Mouse (Mus musculus) kidney, adult 2 months (tissue): ENCODE data around the gene Nsun2. TPM values are rescaled to one million over a fixed set of nuclear protein-coding genes. Genes with fewer than 3 reads are reported as not detected.
A peak's percentile ranks its signal among the peaks of the same experiment; 100 is the strongest.

Experiments
- DNase-seq: peaks from one replicate; pipeline ENCODE4 v3.0.0; 2021
- H3K27ac ChIP-seq: fragments of 200-500 bp; 2 replicates; pipeline ENCODE4 v1.5.1; 2012; ENCODE audit warnings: low read depth, low read length, control low read depth, inconsistent platforms; ENCODE audit not compliant: insufficient read depth
- H3K27me3 ChIP-seq: fragments of 200-500 bp; replicated peaks from 2 replicates; pipeline ENCODE4 v1.6.1; 2012; ENCODE audit warnings: mild to moderate bottlenecking, moderate library complexity, low read length, inconsistent platforms; ENCODE audit not compliant: control insufficient read depth, insufficient read depth
- H3K36me3 ChIP-seq: fragments of 200-500 bp; 2 replicates; pipeline ENCODE4 v1.6.1; 2012; ENCODE audit warnings: mild to moderate bottlenecking, moderate library complexity, low read length, inconsistent platforms; ENCODE audit not compliant: control insufficient read depth, insufficient read depth
- H3K4me1 ChIP-seq: fragments of 200-500 bp; 2 replicates; pipeline ENCODE4 v1.6.1; 2011; ENCODE audit warnings: low read length; ENCODE audit not compliant: control insufficient read depth, insufficient read depth
- H3K4me3 ChIP-seq: fragments of 200-500 bp; 2 replicates; pipeline ENCODE4 v1.5.1; 2011; ENCODE audit warnings: mild to moderate bottlenecking, low read depth, low read length, control low read depth; ENCODE audit not compliant: insufficient read depth
- CTCF ChIP-seq: fragments of 200-500 bp; conservative IDR thresholded peaks from 2 replicates; pipeline ENCODE4 v1.5.1; 2011; ENCODE audit warnings: low read depth, mild to moderate bottlenecking, control low read depth, low read length, moderate library complexity, mixed read lengths; ENCODE audit not compliant: insufficient read depth, insufficient read length
- POLR2A ChIP-seq: fragments of 200-500 bp; IDR thresholded peaks from one replicate; pipeline ENCODE4 v1.6.1; 2011; ENCODE audit warnings: low read depth, low read length, control low read depth
- WGBS: fragments of 180-500 bp; shearing (Covaris S2); methylation state at CpG from one replicate; pipeline ENCODE4 v1.1.7; 2018; 5-methylcytosine and 5-hydroxymethylcytosine counted together
- polyA plus RNA-seq: library from polyadenylated mRNA; depleted of rRNA; stranded (reverse); fragments of >200 nt; gene quantifications from 2 replicates; pipeline ENCODE4 v1.2.3, GENCODE M21; 2012

Gene Nsun2
- polyA plus RNA-seq, 1 experiment: 47.9 TPM

DNA sequence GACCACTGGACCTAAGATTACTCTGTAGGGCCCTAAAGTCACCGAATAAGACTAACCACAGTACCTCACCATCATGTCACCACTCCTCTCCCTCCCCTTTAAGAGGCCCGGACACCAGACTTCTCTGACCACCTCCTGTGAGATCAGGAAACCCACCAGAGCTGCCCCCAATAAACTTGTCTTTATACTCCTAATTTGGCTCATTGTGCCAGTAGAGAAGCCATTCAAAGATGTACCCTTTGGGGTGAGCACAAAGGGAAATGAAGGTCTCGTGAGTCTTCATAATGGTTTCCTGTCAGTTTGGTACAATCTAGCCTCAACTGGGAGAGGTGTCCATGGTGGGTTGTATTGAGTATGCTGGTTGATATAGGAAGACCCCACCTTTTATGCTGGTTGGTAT lies 107.5 kb downstream of the Nsun2 start:
- Histone ChIP-seq H3K4me3 (no peak overlapping the region), H3K27ac (no peak overlapping the region), H3K36me3 (no peaks in the 10 kb centered on the region), H3K27me3 (no peaks in the 10 kb centered on the region), H3K4me1 (peaks cover 2% of the 10 kb centered on the region; the same call in 1 of the 2 replicates)
- no peak for TF ChIP-seq POLR2A
- no peak for TF ChIP-seq CTCF
- WGBS: 82% methylated on average over 3 of the region's 3 CpGs
- no peak for DNase-seq

DNA sequence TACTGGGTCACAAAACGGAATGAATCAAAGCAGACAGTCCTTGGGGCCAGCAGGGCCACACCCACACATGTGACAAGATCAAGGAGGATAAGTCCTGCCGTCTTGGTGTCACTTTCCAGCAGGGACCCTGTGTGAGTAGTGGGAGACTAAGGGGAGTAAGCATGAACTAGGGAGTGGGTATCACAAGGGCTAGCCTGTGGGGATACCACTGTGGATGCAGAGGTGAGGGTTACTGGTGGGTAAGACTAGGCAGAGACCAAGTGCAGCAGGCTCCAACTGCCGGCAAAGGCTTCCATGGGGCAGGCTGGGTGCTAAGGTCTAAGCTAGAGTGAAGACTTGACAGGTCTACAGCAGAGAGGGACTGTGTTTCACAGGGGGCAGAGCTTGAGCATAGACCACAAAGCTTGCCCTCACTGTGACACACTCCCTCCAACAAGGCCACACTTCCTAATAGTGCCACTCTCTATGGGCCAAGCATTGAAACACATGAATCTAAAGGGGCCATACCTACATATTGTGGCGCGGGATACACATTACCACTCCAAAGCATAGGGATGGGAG lies 109.2 kb downstream of the Nsun2 start:
- no peaks in the 10 kb centered on the region for H3K36me3 ChIP-seq
- TF ChIP-seq POLR2A (no peak), CTCF (no peak)
- 62% methylated on average over 5 of the region's 5 CpGs for WGBS
- no peak overlapping the region for H3K27ac ChIP-seq
- no peak overlapping the region for H3K4me3 ChIP-seq
- no peaks in the 10 kb centered on the region for H3K27me3 ChIP-seq
- DNase-seq: no peak
- H3K4me1 ChIP-seq: no peaks in the 10 kb centered on the region

DNA sequence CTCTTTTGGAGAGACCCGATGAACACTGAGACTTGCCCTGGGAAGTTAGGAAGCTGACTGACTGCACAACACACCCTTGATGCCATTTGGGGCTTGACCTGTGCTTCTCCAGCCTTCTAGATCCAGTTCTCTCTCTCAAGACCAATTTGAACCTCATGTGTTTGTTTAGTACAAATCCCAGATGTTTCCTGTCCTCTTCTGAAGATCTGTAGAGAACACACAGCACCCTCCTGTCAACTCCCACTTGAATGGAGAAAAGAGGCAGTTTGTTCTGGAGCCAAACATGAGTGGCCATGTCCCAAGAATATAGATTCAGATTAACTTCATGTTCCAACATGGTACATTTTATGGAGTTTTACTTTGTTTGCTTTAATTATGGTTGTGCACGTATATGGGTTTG lies 110.4 kb downstream of the Nsun2 start:
- TF ChIP-seq CTCF: no peak
- no peak for TF ChIP-seq POLR2A
- H3K4me3 ChIP-seq: no peak overlapping the region
- no peak overlapping the region for H3K27ac ChIP-seq
- WGBS: 88% methylated on average over 2 of the region's 2 CpGs
- no peaks in the 10 kb centered on the region for H3K27me3 ChIP-seq
- H3K36me3 ChIP-seq: no peaks in the 10 kb centered on the region
- no peaks in the 10 kb centered on the region for H3K4me1 ChIP-seq
- no peak for DNase-seq

DNA sequence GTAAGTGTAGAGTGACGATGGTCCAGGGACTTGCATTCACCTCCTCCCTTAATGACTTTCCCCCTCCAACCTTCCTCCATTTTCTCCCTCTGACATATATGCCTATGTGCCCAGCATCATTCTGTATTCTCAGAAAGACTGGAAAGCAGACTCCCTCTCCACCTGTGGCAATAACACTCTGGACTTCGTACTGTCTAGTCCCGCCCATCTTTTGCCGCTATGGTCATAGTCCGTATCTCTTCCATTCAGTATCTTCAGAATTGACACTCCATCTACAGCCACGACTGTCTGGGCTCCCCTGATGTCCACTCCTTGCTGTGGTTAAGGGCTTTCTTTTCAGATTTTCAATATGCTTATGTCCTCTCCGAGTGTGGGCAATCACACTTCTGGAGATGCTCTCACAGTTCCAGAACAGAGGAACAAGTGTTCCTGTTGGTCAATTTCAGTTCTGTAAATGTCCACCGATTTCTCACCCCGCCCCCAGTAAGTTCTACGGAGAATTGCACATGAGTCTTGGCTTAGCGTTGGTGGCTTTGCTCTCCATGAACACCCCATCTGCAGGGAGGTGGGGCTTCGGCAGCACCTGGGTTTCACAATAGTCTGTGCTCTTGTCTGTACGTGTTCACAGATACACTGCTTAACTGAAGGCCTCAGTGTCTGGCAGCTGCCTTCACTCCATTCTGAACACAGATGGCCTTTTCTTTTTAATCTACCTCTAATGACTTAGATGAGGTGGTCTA lies 111.1 kb downstream of the Nsun2 start:
- DNase-seq: peak; percentile 75

DNA sequence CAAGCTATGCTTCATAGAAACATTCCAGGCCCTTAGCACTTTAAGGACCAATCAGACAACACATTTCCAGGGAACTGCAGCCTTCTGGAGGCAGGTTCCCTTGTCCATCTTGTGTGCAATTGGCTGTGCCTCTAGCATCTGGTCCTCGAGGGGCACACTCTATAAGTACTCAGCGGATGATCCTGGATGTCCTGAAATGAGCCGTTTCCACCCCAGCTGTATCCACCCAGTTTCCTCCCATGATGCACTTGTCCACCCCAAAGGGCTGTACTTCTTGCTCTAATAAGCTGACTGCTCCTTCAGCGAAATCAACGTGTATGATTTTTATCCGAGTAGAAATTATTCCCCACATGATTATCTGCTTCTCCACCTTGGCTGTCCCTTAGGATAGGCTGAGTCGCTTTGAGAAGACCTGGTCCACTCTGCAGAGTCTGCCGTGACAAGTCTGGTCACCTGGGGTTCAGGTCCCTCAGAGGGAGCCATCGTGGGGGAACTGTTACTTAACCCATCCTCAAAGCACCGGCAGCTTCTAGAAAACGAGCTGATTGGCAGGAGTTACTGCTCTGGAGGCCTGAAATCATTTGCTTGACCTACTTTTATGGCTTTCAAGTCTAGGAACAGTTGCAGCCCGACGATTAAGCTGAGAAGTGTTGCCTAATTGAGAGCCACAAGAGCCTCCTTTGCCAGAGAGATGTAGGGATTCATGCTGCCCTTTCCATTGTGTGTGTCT lies 112.3 kb downstream of the Nsun2 start:
- WGBS: 30% methylated on average over 13 of the region's 13 CpGs
- TF ChIP-seq CTCF (no peak), POLR2A (no peak)
- no peaks in the 10 kb centered on the region for H3K36me3 ChIP-seq
- H3K4me1 ChIP-seq: no peaks in the 10 kb centered on the region
- no peak for DNase-seq
- H3K27ac ChIP-seq: no peak overlapping the region
- H3K4me3 ChIP-seq: no peak overlapping the region
- no peaks in the 10 kb centered on the region for H3K27me3 ChIP-seq

More for the DNA sequence above, 111.1 kb downstream of the Nsun2 start:
- no peaks in the 10 kb centered on the region for H3K4me1 ChIP-seq
- H3K36me3 ChIP-seq: no peaks in the 10 kb centered on the region
- TF ChIP-seq CTCF (no peak), POLR2A (no peak)
- no peak overlapping the region for H3K27ac ChIP-seq
- H3K27me3 ChIP-seq: no peaks in the 10 kb centered on the region
- H3K4me3 ChIP-seq: no peak overlapping the region
- WGBS: 67% methylated on average over 13 of the region's 13 CpGs

DNA sequence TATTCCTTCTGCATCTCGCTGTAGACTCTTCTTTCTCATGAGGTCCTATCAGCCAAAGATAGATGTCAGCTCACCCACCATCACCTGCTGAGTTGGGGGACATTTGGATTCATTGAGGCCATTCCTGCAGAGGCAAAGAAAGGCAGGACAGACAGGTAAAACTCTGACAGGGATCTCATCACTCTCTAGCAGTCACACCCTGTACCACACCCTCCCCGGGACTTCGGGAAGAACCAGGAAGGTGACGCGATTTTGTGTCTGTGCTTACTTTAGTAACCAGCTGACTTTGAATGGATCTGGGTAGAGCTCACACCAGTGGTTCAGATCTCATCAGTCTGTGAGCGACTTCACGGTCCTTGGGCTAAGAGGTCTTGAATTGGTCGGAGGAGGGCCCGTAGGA lies 112.9 kb downstream of the Nsun2 start:
- TF ChIP-seq CTCF (no peak), POLR2A (no peak)
- no peak for DNase-seq
- Histone ChIP-seq H3K27me3 (no peaks in the 10 kb centered on the region), H3K36me3 (no peaks in the 10 kb centered on the region), H3K4me1 (no peaks in the 10 kb centered on the region), H3K4me3 (no peak overlapping the region), H3K27ac (no peak overlapping the region)
- 82% methylated on average over 9 of the region's 9 CpGs for WGBS

DNA sequence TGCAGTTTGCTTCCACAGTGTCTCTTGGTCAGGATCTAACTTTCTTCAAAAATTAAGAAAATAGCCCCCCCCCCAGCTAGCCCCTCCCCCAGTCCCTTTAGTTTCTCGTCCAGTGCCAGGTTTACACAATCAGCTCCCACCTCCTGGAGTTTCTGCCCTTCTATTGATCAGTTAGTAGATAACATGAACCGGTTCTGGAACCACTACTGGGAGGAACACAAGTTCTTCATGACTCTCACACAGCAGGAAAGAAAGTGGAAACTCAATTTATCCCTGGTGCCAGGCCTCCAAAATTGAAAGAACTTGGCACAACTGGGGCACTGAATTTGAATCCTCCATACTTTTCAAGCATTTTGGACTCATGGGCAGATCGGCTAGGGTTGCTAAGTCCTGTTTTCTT lies 121.0 kb downstream of the Nsun2 start:
- no peak for DNase-seq
- no peak overlapping the region for H3K27ac ChIP-seq
- H3K4me1 ChIP-seq: no peaks in the 10 kb centered on the region
- WGBS: 63% methylated on average over 3 of the region's 3 CpGs
- H3K27me3 ChIP-seq: no peaks in the 10 kb centered on the region
- H3K36me3 ChIP-seq: no peaks in the 10 kb centered on the region
- no peak overlapping the region for H3K4me3 ChIP-seq
- TF ChIP-seq CTCF: no peak
- TF ChIP-seq POLR2A: no peak
